Mouse (Mus musculus) liver, embryonic 14.5 days (tissue): ENCODE data around the gene Wdr89.
"Not testable (repeated sequence)": the region's sequence is repeated elsewhere in the genome, so short reads cannot be mapped to it uniquely, and the experiment has no call there.

Experiments
- CTCF ChIP-seq: IDR thresholded peaks from 2 replicates; pipeline ENCODE4 v1.5.1; 2016; ENCODE audit warnings: antibody characterized with exemption, low read depth, control low read depth
- EP300 ChIP-seq: IDR thresholded peaks from 2 replicates; pipeline ENCODE4 v1.6.1; 2016; ENCODE audit warnings: antibody characterized with exemption, low read depth

- TF ChIP-seq EP300, CTCF: not testable (repeated sequence)
Measured at GRCm38 (mm10) chr12:75712905-75713304, 43.6 kb upstream of the Wdr89 start.
